Mouse (Mus musculus): Measurements from ENCODE around the gene Unc119. TPM values are rescaled to one million over a fixed set of nuclear protein-coding genes. Genes with fewer than 3 reads are reported as not detected.

Gene Unc119
- polyA plus RNA-seq (2012; rRNA removed), result 62.4 and 64.5 TPM in 2 replicates

GRCm38 (mm10) chr11:78343381-78344327, at the start of gene Unc119:
Gene Unc119, plus strand, starts transcription at chr11:78343482.

GRCm38 (mm10) chr11:78301357-78302084, 41.8 kb upstream of the Unc119 start, which contains the start of gene Spag5:
Gene Spag5, plus strand, starts transcription at chr11:78301529.

GRCm38 (mm10) chr11:78322860-78323259, 20.4 kb upstream of the Unc119 start, which contains the start of gene Aldoc:
Gene Aldoc, plus strand, starts transcription at chr11:78322968.

GRCm38 (mm10) chr11:78327634-78328511, 15.4 kb upstream of the Unc119 start, which contains the start of gene Pigs:
Gene Pigs, plus strand, starts transcription at chr11:78328415.

GRCm38 (mm10) chr11:78386508-78387043, 43.3 kb downstream of the Unc119 start, which contains the start of gene Foxn1:
Gene Foxn1, minus strand, starts transcription at chr11:78386558.

Other genes with a start within 250 kb of the Unc119 start
- gene Fam222b, start 248.8 kb upstream of the Unc119 start, polyA plus RNA-seq (2012; rRNA removed), result 3.8 and 4.4 TPM in 2 replicates
- gene Traf4, start 177.9 kb upstream of the Unc119 start, polyA plus RNA-seq (2012; rRNA removed), result 32.6 and 35.0 TPM in 2 replicates
- gene Nek8, start 166.8 kb upstream of the Unc119 start, polyA plus RNA-seq (2012; rRNA removed), result 6.8 and 8.0 TPM in 2 replicates
- gene Tlcd1, start 166.8 kb upstream of the Unc119 start, polyA plus RNA-seq (2012; rRNA removed), result 61.3 and 70.4 TPM in 2 replicates
- 1,152 and 1,264 TPM in 2 replicates for gene Rpl23a, start 159.9 kb upstream of the Unc119 start, polyA plus RNA-seq (2012; rRNA removed)
- 15.5 and 16.1 TPM in 2 replicates for gene Rab34, start 155.1 kb upstream of the Unc119 start, polyA plus RNA-seq (2012; rRNA removed)
- 0.53 and 0.73 TPM in 2 replicates for gene Proca1, start 150.1 kb upstream of the Unc119 start, polyA plus RNA-seq (2012; rRNA removed)
- 52.2 and 53.7 TPM in 2 replicates for gene Sdf2, start 97.7 kb upstream of the Unc119 start, polyA plus RNA-seq (2012; rRNA removed)
- gene Supt6, start 97.5 kb upstream of the Unc119 start, polyA plus RNA-seq (2012; rRNA removed), result 5.3 and 6.8 TPM in 2 replicates
- 19.5 and 19.6 TPM in 2 replicates for gene 2610507B11Rik, start 81.7 kb upstream of the Unc119 start, polyA plus RNA-seq (2012; rRNA removed)
- gene BC030499, start 52.6 kb upstream of the Unc119 start, polyA plus RNA-seq (2012; rRNA removed), result 0.15 and 0.20 TPM in 2 replicates
- 18.5 and 21.4 TPM in 2 replicates for gene Spag5, start 42.0 kb upstream of the Unc119 start, polyA plus RNA-seq (2012; rRNA removed)
- gene Aldoc, start 20.5 kb upstream of the Unc119 start, polyA plus RNA-seq (2012; rRNA removed), result 25.4 and 34.5 TPM in 2 replicates
- 21.8 and 25.8 TPM in 2 replicates for gene Pigs, start 15.1 kb upstream of the Unc119 start, polyA plus RNA-seq (2012; rRNA removed)
- not detected in 2 replicates for gene Foxn1, start 43.1 kb downstream of the Unc119 start, polyA plus RNA-seq (2012; rRNA removed)
- 0.03 and 0.06 TPM in 2 replicates for gene Slc13a2, start 78.7 kb downstream of the Unc119 start, polyA plus RNA-seq (2012; rRNA removed)
- 12.7 and 14.6 TPM in 2 replicates for gene Slc46a1, start 122.2 kb downstream of the Unc119 start, polyA plus RNA-seq (2012; rRNA removed)
- 0.25 and 0.26 TPM in 2 replicates for gene Sarm1, start 154.3 kb downstream of the Unc119 start, polyA plus RNA-seq (2012; rRNA removed)
- gene Vtn, start 155.6 kb downstream of the Unc119 start, polyA plus RNA-seq (2012; rRNA removed), result 1,540 and 1,650 TPM in 2 replicates
- 0.09 and 0.22 TPM in 2 replicates for gene Sebox, start 160.0 kb downstream of the Unc119 start, polyA plus RNA-seq (2012; rRNA removed)
- gene Tmem199, start 168.7 kb downstream of the Unc119 start, polyA plus RNA-seq (2012; rRNA removed), result 13.8 and 13.9 TPM in 2 replicates
- 41.8 and 45.1 TPM in 2 replicates for gene Poldip2, start 168.7 kb downstream of the Unc119 start, polyA plus RNA-seq (2012; rRNA removed)
- gene Tnfaip1, start 192.8 kb downstream of the Unc119 start, polyA plus RNA-seq (2012; rRNA removed), result 10.0 and 10.2 TPM in 2 replicates
- 47.4 and 51.1 TPM in 2 replicates for gene Ift20, start 192.9 kb downstream of the Unc119 start, polyA plus RNA-seq (2012; rRNA removed)
- 68.7 and 70.8 TPM in 2 replicates for gene Tmem97, start 207.3 kb downstream of the Unc119 start, polyA plus RNA-seq (2012; rRNA removed)

Data from liver, embryonic 18 days (tissue).